Mouse (Mus musculus): ENCODE data around the gene Hps6.

- TF ChIP-seq CTCF (IDR thresholded peaks at IDR 0.05) = no peak
- no peak for TF ChIP-seq EP300 (IDR thresholded peaks at IDR 0.05)
Measured at GRCm38 (mm10) chr19:45997365-45997764, 5.9 kb upstream of the Hps6 start.

All from lung, postnatal 0 days (tissue).